Mouse (Mus musculus): ENCODE results near the gene Lrrc66.
"Not testable (repeated sequence)": the region's sequence is repeated elsewhere in the genome, so short reads cannot be mapped to it uniquely, and the experiment has no call there.

Lrrc66 gene

GRCm38 (mm10) chr5:73613296-73613695, 19.0 kb downstream of the Lrrc66 start:
- DNase-seq (ENCODE audit: low spot score) = no peak

DNA sequence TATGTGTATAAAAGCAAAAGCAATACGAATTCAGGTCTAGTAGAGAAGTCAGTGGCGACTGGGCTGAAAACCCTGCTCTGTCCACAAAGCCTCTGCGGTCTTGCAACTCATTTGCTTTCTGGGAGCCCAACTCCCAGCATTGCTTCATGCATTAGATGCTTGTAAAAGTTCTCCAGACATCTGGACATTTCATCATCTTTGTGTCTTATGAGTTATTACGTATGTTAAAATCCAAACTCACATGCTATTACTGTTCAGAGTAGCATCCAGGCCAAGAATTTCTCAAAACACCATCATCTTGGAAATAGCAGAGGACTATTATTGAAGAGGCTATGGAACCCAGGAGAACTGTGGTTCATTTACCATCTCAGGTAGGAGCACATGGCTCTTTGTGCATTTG, 21.3 kb downstream of the Lrrc66 start:
- no peak for DNase-seq (ENCODE audit: low spot score)

- no peak for DNase-seq (ENCODE audit: low spot score)
These were observed 27.4 kb downstream of the Lrrc66 start for GRCm38 (mm10) chr5:73604964-73605363.

DNA sequence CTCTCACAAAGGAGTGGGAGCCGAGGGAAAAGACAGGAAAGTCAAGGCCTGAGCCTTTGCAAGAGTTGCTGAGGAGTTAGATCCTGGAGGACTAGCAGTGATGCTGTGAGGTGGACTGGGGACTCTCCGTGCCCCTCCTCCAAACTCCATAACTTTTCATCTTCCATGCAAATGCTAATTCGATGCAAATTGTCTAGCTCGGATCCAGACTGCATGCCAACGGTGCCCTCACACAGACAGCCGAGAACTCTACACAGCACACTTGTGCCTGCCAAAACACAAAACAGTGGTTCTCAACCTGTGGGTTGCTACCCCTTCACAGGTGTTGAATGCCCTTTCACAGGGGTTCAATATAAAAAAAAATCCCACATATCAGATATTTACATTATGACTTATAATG, 27.8 kb downstream of the Lrrc66 start:
- no peak for DNase-seq (ENCODE audit: low spot score)

GRCm38 (mm10) chr5:73602865-73603264, 29.5 kb downstream of the Lrrc66 start:
- DNase-seq (ENCODE audit: low spot score) = no peak

GRCm38 (mm10) chr5:73601361-73601763, 31.0 kb downstream of the Lrrc66 start:
- no peak for DNase-seq (ENCODE audit: low spot score)

DNA sequence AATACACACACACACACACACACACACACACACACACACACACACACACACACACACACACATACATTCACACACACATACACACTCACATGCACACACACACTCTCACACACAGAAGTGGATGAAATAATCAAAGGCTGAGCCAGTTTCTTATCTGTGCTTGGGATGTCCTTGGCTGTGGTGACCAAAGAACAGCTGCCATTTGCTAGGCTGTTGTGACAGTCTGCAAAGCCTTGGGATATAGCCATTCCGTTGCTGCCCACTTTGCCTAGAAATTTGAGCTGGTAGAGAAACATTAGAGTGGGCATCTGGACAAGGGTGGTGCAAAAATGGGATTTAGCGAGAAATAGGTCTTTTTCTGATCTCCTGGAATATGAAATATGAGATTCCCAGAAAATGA, 32.3 kb downstream of the Lrrc66 start:
- no peak for DNase-seq (ENCODE audit: low spot score)

GRCm38 (mm10) chr5:73598943-73599695, 33.2 kb downstream of the Lrrc66 start:
- no peak for DNase-seq (ENCODE audit: low spot score)

DNA sequence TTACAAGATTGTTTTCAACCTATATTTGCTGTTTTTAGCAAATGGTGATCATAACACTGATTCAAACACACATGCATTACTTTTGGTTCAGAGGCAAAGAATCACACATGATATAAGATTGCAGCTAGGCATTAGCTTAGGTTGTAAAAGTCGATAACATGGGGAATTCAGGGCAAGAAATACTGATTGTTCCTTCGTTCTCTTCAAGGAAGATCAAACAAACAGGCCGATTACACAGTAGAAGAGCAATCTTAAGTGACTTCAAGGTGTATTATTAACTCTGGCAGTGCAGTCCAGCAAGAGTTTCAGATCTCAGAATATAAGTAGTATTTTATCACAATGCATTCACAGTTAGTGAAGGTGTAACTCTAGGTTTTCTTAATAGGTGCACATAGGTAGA, 45.2 kb downstream of the Lrrc66 start:
- no peak for DNase-seq (ENCODE audit: low spot score)

DNA sequence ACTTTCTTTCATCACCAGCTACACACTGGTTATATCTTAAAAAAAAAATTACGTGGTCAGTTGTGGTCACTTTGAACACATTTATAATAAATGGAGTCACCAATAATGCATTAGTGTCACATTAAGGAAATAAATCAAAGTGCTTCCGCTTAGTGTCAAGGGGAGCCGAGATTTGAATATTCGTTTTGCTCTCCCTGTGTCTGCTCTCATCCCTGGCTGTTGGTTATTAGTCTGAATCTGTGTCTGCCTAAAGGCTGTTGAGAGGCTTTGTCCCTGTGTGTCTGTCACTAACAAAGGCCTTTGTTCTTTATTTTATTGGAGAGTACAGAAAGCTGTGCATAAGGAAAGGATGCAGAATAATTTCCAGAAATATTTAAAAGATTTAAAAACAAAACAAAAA, 45.7 kb downstream of the Lrrc66 start:
- no peak for DNase-seq (ENCODE audit: low spot score)

- no peak for DNase-seq (ENCODE audit: low spot score)
These were observed 46.9 kb downstream of the Lrrc66 start for GRCm38 (mm10) chr5:73585212-73586115.

GRCm38 (mm10) chr5:73584011-73584410, 48.3 kb downstream of the Lrrc66 start:
- not testable (repeated sequence) for DNase-seq (ENCODE audit: low spot score)

DNA sequence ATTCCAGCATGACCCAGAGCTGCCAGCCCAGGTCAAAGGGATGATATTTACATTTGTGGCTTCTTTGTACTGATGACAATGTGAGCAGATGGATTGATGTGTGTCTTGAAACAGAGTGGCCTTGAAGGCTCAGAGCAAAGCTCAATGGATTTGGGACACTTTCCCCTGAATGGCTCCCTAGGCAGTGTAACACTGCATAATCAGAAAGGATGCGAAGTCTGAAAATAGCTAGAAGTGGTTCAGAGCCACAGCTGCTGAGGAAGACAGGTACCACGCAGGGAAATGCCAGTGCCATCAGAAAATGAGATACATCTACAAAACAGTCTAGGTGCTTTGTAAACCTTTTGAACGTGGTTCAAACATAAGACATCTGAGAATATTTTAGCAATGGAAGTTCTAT, 54.2 kb downstream of the Lrrc66 start:
- no peak for DNase-seq (ENCODE audit: low spot score)

GRCm38 (mm10) chr5:73576708-73577107, 55.6 kb downstream of the Lrrc66 start:
- no peak for DNase-seq (ENCODE audit: low spot score)

GRCm38 (mm10) chr5:73574616-73575015, 57.7 kb downstream of the Lrrc66 start:
- DNase-seq (ENCODE audit: low spot score) = no peak

DNA sequence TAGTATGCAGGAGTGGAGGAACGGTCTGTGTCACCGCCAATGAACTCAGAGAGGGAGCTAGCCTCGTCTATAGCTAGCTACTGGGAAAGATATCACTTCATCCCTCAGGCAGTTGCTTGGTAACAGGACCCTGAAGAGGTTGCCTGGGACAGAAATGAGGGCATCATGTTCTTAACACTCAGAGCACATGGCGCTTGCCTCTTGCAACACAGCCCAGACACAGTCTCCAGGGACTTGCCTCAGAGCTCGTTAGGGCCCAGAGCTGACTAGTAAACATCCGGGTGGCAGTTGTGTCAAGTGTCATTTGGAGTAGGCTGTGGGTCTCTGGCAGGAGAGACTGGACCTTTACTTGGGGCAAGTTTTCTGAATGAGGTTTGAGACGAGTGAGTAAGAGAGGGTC, 58.5 kb downstream of the Lrrc66 start:
- DNase-seq (ENCODE audit: low spot score) = no peak

GRCm38 (mm10) chr5:73572846-73573245, 59.5 kb downstream of the Lrrc66 start:
- no peak for DNase-seq (ENCODE audit: low spot score)

GRCm38 (mm10) chr5:73571395-73572156, 60.8 kb downstream of the Lrrc66 start:
- DNase-seq (ENCODE audit: low spot score) = no peak

- no peak for DNase-seq (ENCODE audit: low spot score)
These were observed 63.1 kb downstream of the Lrrc66 start for GRCm38 (mm10) chr5:73569181-73569580.

GRCm38 (mm10) chr5:73566892-73567291, 65.4 kb downstream of the Lrrc66 start:
- no peak for DNase-seq (ENCODE audit: low spot score)

DNA sequence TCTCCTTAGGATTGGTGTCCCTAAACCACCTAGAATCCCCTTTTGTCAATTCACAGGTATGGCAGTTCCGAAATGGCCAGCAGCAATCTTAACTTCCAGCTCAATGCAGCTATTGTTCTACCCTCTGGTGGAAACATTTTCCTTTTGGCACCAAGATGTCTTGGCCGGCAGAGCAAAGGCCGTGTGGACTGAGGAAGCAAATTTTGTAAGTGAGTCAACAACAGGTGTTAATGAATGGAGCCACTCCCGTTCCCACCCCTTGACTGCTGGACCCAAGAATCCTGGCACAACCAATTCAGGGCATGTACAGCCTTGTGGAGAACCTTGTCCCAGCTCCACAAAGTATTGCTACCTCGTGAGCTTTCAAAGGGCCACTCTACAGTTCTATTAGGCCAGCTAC, 66.2 kb downstream of the Lrrc66 start:
- DNase-seq (ENCODE audit: low spot score) = no peak

DNA sequence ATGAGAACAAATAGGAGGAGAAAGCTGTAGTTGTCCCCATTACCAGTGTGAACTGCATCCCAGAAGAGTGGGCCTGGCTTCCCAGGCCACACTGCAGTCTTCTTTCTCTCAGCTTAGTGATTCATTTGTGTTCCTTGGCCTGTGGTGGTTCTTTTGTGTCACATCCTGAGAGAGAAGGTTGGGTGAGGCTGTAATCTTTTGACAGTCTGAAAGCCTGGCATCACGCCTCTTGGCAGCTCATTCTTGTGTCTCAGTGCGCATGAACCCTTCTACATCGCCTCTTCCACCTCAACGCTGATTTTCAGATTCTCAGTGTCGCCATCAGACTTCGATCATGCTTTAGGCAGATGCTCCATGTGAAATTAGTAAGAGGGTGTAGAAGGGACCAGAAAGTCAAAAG, 68.3 kb downstream of the Lrrc66 start:
- DNase-seq (ENCODE audit: low spot score) = no peak

DNA sequence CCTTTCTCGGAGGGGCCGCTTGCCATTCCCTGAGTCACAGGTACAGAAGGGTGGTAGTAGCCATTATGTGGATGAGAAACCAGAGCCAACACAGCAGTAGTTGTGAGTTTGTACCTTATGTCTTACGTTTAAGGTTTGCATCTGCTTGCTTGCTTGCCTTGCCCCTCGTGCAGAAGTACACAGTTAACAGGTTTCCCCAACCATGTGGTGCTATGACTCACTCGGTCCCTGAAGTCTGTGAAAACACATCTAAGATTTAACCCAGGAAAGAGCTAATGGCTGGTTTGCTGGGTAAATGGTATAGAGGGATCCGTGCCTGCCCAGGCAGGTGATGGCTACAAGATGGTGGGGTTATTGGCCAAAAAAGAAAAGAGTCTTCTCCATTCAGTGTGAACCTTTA, 73.6 kb downstream of the Lrrc66 start:
- DNase-seq (ENCODE audit: low spot score) = no peak
